Mouse (Mus musculus): ENCODE results near the gene Fads1.
A peak's percentile ranks its signal among the peaks of the same experiment; 100 is the strongest.

The Fads1 gene

GRCm38 (mm10) chr19:10181225-10181624 is 1.5 kb upstream of the Fads1 start:
- DNase-seq, result no peak

- no peak for DNase-seq
These were observed 546 bp upstream of the Fads1 start for GRCm38 (mm10) chr19:10182142-10182541.

- peak; percentile 65 for DNase-seq
These were observed 753 bp downstream of the Fads1 start for GRCm38 (mm10) chr19:10183299-10183983.

- DNase-seq, result no peak
These were observed 1.4 kb downstream of the Fads1 start for GRCm38 (mm10) chr19:10184096-10184495.

- DNase-seq, result no peak
These were observed 3.2 kb downstream of the Fads1 start for GRCm38 (mm10) chr19:10185876-10186275.

- DNase-seq, result no peak
These were observed 3.9 kb downstream of the Fads1 start for GRCm38 (mm10) chr19:10186569-10186968.

GRCm38 (mm10) chr19:10188281-10188811 is 5.7 kb downstream of the Fads1 start:
- no peak for DNase-seq

- no peak for DNase-seq
These were observed 6.3 kb downstream of the Fads1 start for GRCm38 (mm10) chr19:10189022-10189421.

GRCm38 (mm10) chr19:10189940-10190339 is 7.3 kb downstream of the Fads1 start:
- no peak for DNase-seq

- DNase-seq, result peak; percentile 84
These were observed 8.1 kb downstream of the Fads1 start for GRCm38 (mm10) chr19:10190796-10191195.

GRCm38 (mm10) chr19:10191326-10191725 is 8.6 kb downstream of the Fads1 start:
- DNase-seq, result peak; percentile 49

GRCm38 (mm10) chr19:10194337-10194736 is 11.6 kb downstream of the Fads1 start:
- no peak for DNase-seq

- DNase-seq, result no peak
These were observed 12.6 kb downstream of the Fads1 start for GRCm38 (mm10) chr19:10195252-10195651.

GRCm38 (mm10) chr19:10197130-10197529 is 14.4 kb downstream of the Fads1 start:
- DNase-seq, result no peak

GRCm38 (mm10) chr19:10198286-10198685 is 15.6 kb downstream of the Fads1 start:
- no peak for DNase-seq

GRCm38 (mm10) chr19:10198723-10199122 is 16.0 kb downstream of the Fads1 start:
- peak; percentile 92 for DNase-seq

GRCm38 (mm10) chr19:10203146-10203847 is 20.6 kb downstream of the Fads1 start:
- DNase-seq, result no peak

- DNase-seq, result peak; percentile 93
These were observed 21.3 kb downstream of the Fads1 start, which contains the start of the genes Tmem258 and Fen1 for GRCm38 (mm10) chr19:10203848-10204615. Tmem258 (plus strand) TSS chr19:10204014. Fen1 (minus strand) TSS chr19:10204169.

- peak; percentile 31 for DNase-seq
These were observed 21.9 kb downstream of the Fads1 start for GRCm38 (mm10) chr19:10204616-10205001.

GRCm38 (mm10) chr19:10205051-10205450 is 22.4 kb downstream of the Fads1 start:
- no peak for DNase-seq

- no peak for DNase-seq
These were observed 26.2 kb downstream of the Fads1 start for GRCm38 (mm10) chr19:10208851-10209250.

- DNase-seq, result no peak
These were observed 28.2 kb downstream of the Fads1 start for GRCm38 (mm10) chr19:10210885-10211284.

- DNase-seq, result no peak
These were observed 31.2 kb downstream of the Fads1 start for GRCm38 (mm10) chr19:10213796-10214471.
